Mouse (Mus musculus) liver, postnatal 0 days (tissue): Measurements from ENCODE around the gene Ush1c. TPM values are rescaled to one million over a fixed set of nuclear protein-coding genes. Genes with fewer than 3 reads are reported as not detected.

Source experiments
- ATAC-seq: fragments of 200-750 bp; cut with Nextera tagmentation; 2 replicates; pipeline ENCODE4 v1.8.0; 2017; ENCODE audit warnings: mild to moderate bottlenecking, moderate library complexity
- DNase-seq: peaks from one replicate; pipeline ENCODE4 v3.0.0-alpha.2; 2016
- H3K27ac ChIP-seq: fragments of 300-500 bp; sonication (generic); 2 replicates; pipeline ENCODE4 v1.5.1; 2014; ENCODE audit warnings: antibody characterized with exemption, moderate library complexity, mild to moderate bottlenecking, low read depth
- H3K27me3 ChIP-seq: fragments of 300-500 bp; sonication (generic); 2 replicates; pipeline ENCODE4 v1.6.1; 2014; ENCODE audit warnings: low read length, control low read depth, mixed read lengths; ENCODE audit not compliant: insufficient read depth
- H3K36me3 ChIP-seq: fragments of 300-500 bp; sonication (generic); replicated peaks from 2 replicates; pipeline ENCODE4 v1.6.1; 2014; ENCODE audit warnings: mild to moderate bottlenecking, control low read depth, low read length, moderate library complexity, mixed read lengths; ENCODE audit not compliant: insufficient read depth
- H3K4me1 ChIP-seq: fragments of 300-500 bp; sonication (generic); 2 replicates; pipeline ENCODE4 v1.6.1; 2014; ENCODE audit warnings: antibody characterized with exemption, mild to moderate bottlenecking, control low read depth; ENCODE audit not compliant: insufficient read depth
- H3K4me2 ChIP-seq: fragments of 300-500 bp; sonication (generic); 2 replicates; pipeline ENCODE4 v1.6.1; 2014; ENCODE audit warnings: low read depth, mild to moderate bottlenecking, low read length, moderate library complexity, mixed read lengths
- H3K4me3 ChIP-seq: fragments of 300-500 bp; sonication (generic); 2 replicates; pipeline ENCODE4 v1.5.1; 2014; ENCODE audit warnings: low read depth, low read length
- H3K9ac ChIP-seq: fragments of 300-500 bp; sonication (generic); replicated peaks from 2 replicates; pipeline ENCODE4 v1.6.1; 2014; ENCODE audit warnings: mild to moderate bottlenecking, moderate library complexity
- H3K9me3 ChIP-seq: fragments of 300-500 bp; sonication (generic); 2 replicates; pipeline ENCODE4 v1.6.1; 2016; ENCODE audit warnings: mild to moderate bottlenecking, control low read depth, low read length, mixed read lengths
- CTCF ChIP-seq: sonication (generic); IDR thresholded peaks from 2 replicates; pipeline ENCODE4 v1.5.1; 2016; ENCODE audit warnings: antibody characterized with exemption, low read depth
- EP300 ChIP-seq: IDR thresholded peaks from 2 replicates; pipeline ENCODE4 v1.6.1; 2016; ENCODE audit warnings: antibody characterized with exemption, low read depth, mild to moderate bottlenecking
- WGBS: fragments of 180-500 bp; shearing (Covaris S2); extraction: QIAGEN DNeasy Blood & Tissue Kit; methylation state at CpG from one replicate; pipeline ENCODE4 v1.1.7; 2014; ENCODE audit not compliant: insufficient replicate concordance; 5-methylcytosine and 5-hydroxymethylcytosine counted together
- polyA plus RNA-seq: library from polyadenylated mRNA; unstranded; fragments of >200 nt; fragmentation: Nextera tagmentation; extraction: Ambion mirVana; gene quantifications from 2 replicates; pipeline ENCODE4 v1.2.1, GENCODE M21; 2015

The Ush1c gene
- 0.08 and 0.11 TPM in 2 replicates for polyA plus RNA-seq

DNA sequence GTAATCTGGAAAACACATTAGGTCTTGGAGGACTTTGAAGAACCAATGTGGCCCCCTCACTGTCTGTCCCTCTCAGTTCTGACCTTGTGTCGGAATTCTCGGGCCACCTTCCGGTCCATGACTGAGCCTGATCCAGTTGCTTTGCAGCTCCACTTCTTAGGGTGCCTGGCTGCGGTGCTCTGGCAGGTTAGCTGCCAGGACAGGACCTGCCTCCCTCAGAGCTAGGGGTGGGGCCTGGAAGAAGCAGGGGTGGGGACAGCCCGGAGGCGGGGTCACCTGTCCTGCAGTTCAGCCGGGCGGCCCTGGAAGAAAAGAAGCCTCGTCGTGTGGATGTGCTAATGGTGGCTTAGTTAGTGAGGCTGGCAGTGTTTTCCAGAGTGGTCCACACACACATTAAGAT lies at the start of gene Ush1c:
Gene Ush1c (minus strand): TSS at position 158 of the 400 bp plus-strand sequence.
- ATAC-seq, result no peak

DNA sequence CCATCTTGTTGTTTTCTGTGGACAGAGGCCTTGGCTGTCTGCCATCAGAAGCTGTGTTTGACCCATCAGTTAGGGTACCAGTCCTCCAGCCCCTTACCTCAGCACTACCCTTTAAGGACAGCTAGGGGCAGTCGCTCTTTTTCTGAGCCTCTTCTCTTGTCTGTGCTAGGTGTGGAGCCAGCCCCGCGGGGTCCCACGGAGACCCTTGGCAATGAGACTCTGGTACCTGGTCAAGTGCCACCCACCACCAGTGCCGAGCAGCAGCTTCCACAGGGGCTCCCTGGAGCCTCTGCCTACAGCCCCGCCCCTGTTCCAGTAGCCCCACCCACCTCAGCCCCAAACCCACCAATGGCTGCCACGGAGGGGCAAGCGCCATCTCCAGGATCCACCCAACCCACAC lies 48.7 kb upstream of the Ush1c start:
- H3K27ac ChIP-seq, result no peak overlapping the region
- H3K36me3 ChIP-seq, result no peaks in the 10 kb centered on the region
- H3K4me1 ChIP-seq, result no peaks in the 10 kb centered on the region
- H3K9me3 ChIP-seq, result no peaks in the 10 kb centered on the region
- TF ChIP-seq CTCF (no peak), EP300 (no peak)
- ATAC-seq (no peak), DNase-seq (no peak)
- no peak overlapping the region for H3K4me3 ChIP-seq
- H3K27me3 ChIP-seq, result no peaks in the 10 kb centered on the region
- WGBS, result 35% methylated on average over 6 of the region's 8 CpGs
- no peak overlapping the region for H3K9ac ChIP-seq
- no peak overlapping the region for H3K4me2 ChIP-seq

More for the DNA sequence above, at the start of gene Ush1c:
- H3K4me2 ChIP-seq, result no peak within 1 kb of the TSS
- H3K9ac ChIP-seq, result no peak within 1 kb of the TSS
- H3K36me3 ChIP-seq, result no peaks in the 10 kb centered on the region
- TF ChIP-seq CTCF (no peak), EP300 (no peak)
- H3K9me3 ChIP-seq, result no peaks in the 10 kb centered on the region
- no peaks in the 10 kb centered on the region for H3K27me3 ChIP-seq
- no peaks in the 10 kb centered on the region for H3K4me1 ChIP-seq
- H3K4me3 ChIP-seq, result no peak within 1 kb of the TSS
- DNase-seq, result peak; percentile 21
- no peak within 1 kb of the TSS for H3K27ac ChIP-seq
- WGBS, result 32% methylated on average over 10 of the region's 10 CpGs

- H3K27ac ChIP-seq, result no peak overlapping the region
- TF ChIP-seq CTCF (no peak), EP300 (no peak)
- 81% methylated on average over 4 of the region's 4 CpGs for WGBS
- no peak overlapping the region for H3K9ac ChIP-seq
- H3K36me3 ChIP-seq, result no peaks in the 10 kb centered on the region
- DNase-seq, result no peak
- no peak overlapping the region for H3K4me3 ChIP-seq
- H3K27me3 ChIP-seq, result no peaks in the 10 kb centered on the region
- no peaks in the 10 kb centered on the region for H3K4me1 ChIP-seq
- no peaks in the 10 kb centered on the region for H3K9me3 ChIP-seq
- ATAC-seq, result no peak
- no peak overlapping the region for H3K4me2 ChIP-seq
Observed at GRCm38 (mm10) chr7:46286391-46286790, 48.1 kb upstream of the Ush1c start.

GRCm38 (mm10) chr7:46285161-46285839 lies 47.0 kb upstream of the Ush1c start:
- Histone ChIP-seq H3K4me3 (no peak overlapping the region), H3K27ac (no peak overlapping the region), H3K9me3 (no peaks in the 10 kb centered on the region), H3K4me1 (no peaks in the 10 kb centered on the region), H3K27me3 (no peaks in the 10 kb centered on the region), H3K36me3 (no peaks in the 10 kb centered on the region), H3K9ac (no peak overlapping the region), H3K4me2 (no peak overlapping the region)
- ATAC-seq (no peak), DNase-seq (no peak)
- TF ChIP-seq CTCF (no peak), EP300 (no peak)
- 81% methylated on average over 12 of the region's 12 CpGs for WGBS

DNA sequence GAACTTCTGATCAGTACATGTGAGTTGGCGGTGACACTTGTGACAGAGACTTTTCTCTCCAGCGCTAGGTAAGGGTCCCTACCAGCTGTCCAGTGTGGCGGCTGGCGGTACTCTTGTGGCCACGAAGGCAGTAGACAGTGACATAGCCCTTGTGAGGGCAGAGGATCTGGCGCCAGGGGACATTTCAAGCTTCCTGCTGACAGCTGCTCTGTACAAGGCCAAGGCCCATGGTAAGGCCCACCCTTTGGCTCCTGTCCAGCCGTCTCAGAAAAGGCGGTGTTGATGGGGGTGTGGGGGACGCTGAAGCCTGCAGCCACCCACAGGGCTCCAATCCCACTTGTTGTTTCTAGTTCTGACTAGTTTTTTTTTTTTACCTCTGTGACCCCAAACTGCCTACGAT lies 45.4 kb upstream of the Ush1c start:
- no peaks in the 10 kb centered on the region for H3K9me3 ChIP-seq
- no peak overlapping the region for H3K9ac ChIP-seq
- H3K4me2 ChIP-seq, result no peak overlapping the region
- WGBS, result 70% methylated on average over 10 of the region's 10 CpGs
- H3K4me1 ChIP-seq, result no peaks in the 10 kb centered on the region
- no peaks in the 10 kb centered on the region for H3K36me3 ChIP-seq
- H3K27ac ChIP-seq, result no peak overlapping the region
- DNase-seq (no peak), ATAC-seq (no peak)
- H3K4me3 ChIP-seq, result no peak overlapping the region
- no peak for TF ChIP-seq EP300
- TF ChIP-seq CTCF, result no peak
- no peaks in the 10 kb centered on the region for H3K27me3 ChIP-seq

GRCm38 (mm10) chr7:46282276-46282675 lies 44.0 kb upstream of the Ush1c start:
- Histone ChIP-seq H3K27me3 (no peaks in the 10 kb centered on the region), H3K27ac (no peak overlapping the region), H3K4me2 (no peak overlapping the region), H3K36me3 (no peaks in the 10 kb centered on the region), H3K9me3 (no peaks in the 10 kb centered on the region), H3K9ac (no peak overlapping the region), H3K4me3 (no peak overlapping the region), H3K4me1 (no peaks in the 10 kb centered on the region)
- 66% methylated on average over 7 of the region's 7 CpGs for WGBS
- no peak for ATAC-seq
- no peak for TF ChIP-seq EP300
- TF ChIP-seq CTCF, result no peak
- no peak for DNase-seq

DNA sequence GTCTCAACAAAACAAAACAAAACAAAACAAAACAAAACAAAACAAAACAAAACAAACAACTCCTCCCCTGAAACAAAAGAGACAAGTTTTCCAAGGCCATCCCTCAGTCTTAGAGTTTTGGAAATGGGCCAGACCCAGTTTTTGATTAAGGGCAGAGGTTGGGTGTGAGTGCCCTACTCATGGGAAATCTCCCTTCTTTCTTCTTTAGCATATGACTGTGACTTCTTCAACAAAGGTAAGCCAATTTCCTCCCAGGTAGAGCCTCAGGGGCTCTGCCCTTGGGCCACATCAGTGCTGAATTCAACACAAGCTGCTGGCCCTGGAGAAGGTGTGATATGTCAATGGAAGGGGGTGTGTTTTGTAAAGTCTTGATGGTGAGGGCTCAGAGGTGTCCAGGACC lies 42.6 kb upstream of the Ush1c start:
- ATAC-seq, result no peak
- Histone ChIP-seq H3K9ac (no peak overlapping the region), H3K9me3 (no peaks in the 10 kb centered on the region)

More for the DNA sequence above, 42.6 kb upstream of the Ush1c start:
- no peak for TF ChIP-seq CTCF
- TF ChIP-seq EP300, result no peak
- Histone ChIP-seq H3K36me3 (no peaks in the 10 kb centered on the region), H3K4me1 (no peaks in the 10 kb centered on the region), H3K27ac (no peak overlapping the region), H3K4me3 (no peak overlapping the region), H3K27me3 (no peaks in the 10 kb centered on the region), H3K4me2 (no peak overlapping the region)
- no peak for DNase-seq
